Mouse (Mus musculus) small intestine, adult 2 months (tissue): ENCODE results near the gene Tfe3.

Experiments
- CTCF ChIP-seq: fragments of 200-500 bp; IDR thresholded peaks from 2 replicates; pipeline ENCODE4 v1.5.1; 2012; ENCODE audit warnings: low read depth, mild to moderate bottlenecking, control low read depth, inconsistent platforms, low read length, moderate library complexity, mixed read lengths; ENCODE audit not compliant: insufficient replicate concordance, insufficient read length; ENCODE audit errors: extremely low read depth
- POLR2A ChIP-seq: fragments of 200-500 bp; IDR thresholded peaks from 2 replicates; pipeline ENCODE4 v1.6.1; 2012; ENCODE audit warnings: low read depth, mild to moderate bottlenecking, control low read depth, inconsistent platforms, low read length, moderate library complexity

- no peak for TF ChIP-seq CTCF
- TF ChIP-seq POLR2A: no peak
Measured at GRCm38 (mm10) chrX:7779294-7779693, 16.9 kb downstream of the Tfe3 start.
